Mouse (Mus musculus) B cell, adult 67 days (primary cell): Measurements from ENCODE around the gene Gm21650. TPM values are rescaled to one million over a fixed set of nuclear protein-coding genes. Genes with fewer than 3 reads are reported as not detected.

Experiments used
- total RNA-seq, 2 experiments: library from RNA; stranded (reverse); gene quantifications; 4 replicates each; pipeline ENCODE4 v1.2.4; 2023

Gm21650 gene
- total RNA-seq: not detected

DNA sequence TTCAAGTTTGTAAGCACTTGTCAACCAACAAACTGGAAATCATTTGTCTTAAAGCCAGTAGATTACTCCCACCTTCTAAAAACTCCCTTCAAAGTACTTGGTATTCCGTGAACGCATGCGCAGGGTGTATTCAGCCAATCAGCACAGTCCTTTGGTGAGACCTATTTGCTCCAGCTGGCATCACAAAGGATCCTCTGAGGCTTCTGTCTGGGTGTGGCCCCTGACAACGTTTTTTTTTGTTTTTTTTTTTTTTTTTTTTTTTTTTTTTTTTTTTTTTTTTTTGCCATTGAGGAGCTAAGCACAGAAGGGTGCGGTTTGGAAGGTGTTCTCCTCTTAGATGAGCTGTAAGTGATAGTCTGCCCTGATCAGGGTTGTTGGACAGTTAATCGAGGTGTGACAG, at the start of gene Gm21650:
TSS of gene Gm21650 (plus strand) at position 301 of the 400 bp plus-strand sequence.

